Mouse (Mus musculus) ES-E14 (cell line): ENCODE measurements at regions not wholly inside any gene's neighbourhood (a gene's known extent, or its start where the extent isn't known, plus 50 kb on each side); places are given as distances from the start of the nearest gene placed in this dataset.

ENCODE experiments used
- CHD2 ChIP-seq: IDR thresholded peaks from 2 replicates; pipeline ENCODE4 v1.6.1; 2014; ENCODE audit warnings: mild to moderate bottlenecking, low read depth, low read length, inconsistent platforms
- HCFC1 ChIP-seq: IDR thresholded peaks from 2 replicates; pipeline ENCODE4 v1.6.1; 2012; ENCODE audit warnings: low read length, inconsistent platforms, borderline replicate concordance; ENCODE audit not compliant: insufficient read depth
- MAFK ChIP-seq: IDR thresholded peaks from 2 replicates; pipeline ENCODE4 v1.6.1; 2014; ENCODE audit warnings: mild to moderate bottlenecking, low read depth, low read length, inconsistent platforms; ENCODE audit not compliant: insufficient read depth
- ZC3H11A ChIP-seq: IDR thresholded peaks from 2 replicates; pipeline ENCODE4 v1.6.1; 2012; ENCODE audit warnings: low read depth, mild to moderate bottlenecking, inconsistent platforms, low read length, borderline replicate concordance
- ZNF384 ChIP-seq: IDR thresholded peaks from 2 replicates; pipeline ENCODE4 v1.6.1; 2012; ENCODE audit warnings: low read depth, low read length, inconsistent platforms

DNA sequence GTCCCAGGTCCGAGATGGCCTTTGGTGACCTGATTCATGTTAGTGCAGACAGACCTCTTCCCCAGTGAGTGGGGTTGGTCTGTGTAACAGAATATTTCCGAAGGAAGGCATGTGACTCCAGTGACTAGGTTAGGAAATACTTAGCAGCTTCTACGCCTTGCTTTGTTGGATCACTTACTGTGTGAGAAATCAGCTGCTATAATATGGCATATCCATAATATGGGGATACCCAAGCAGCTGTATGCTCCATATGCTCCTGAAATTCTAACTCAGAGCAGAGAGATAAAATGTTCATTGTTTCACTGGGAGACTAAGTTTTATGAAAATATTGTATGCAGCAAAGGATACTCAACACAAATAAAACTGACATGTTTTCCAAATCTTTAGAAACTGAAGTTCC, 318.1 kb upstream of the Klf3 start:
- TF ChIP-seq ZNF384: no peak
- no peak for TF ChIP-seq MAFK
- no peak for TF ChIP-seq HCFC1
- no peak for TF ChIP-seq CHD2
- no peak for TF ChIP-seq ZC3H11A
